Mouse (Mus musculus): ENCODE data around the gene Kmt2d.

Kmt2d gene

DNA sequence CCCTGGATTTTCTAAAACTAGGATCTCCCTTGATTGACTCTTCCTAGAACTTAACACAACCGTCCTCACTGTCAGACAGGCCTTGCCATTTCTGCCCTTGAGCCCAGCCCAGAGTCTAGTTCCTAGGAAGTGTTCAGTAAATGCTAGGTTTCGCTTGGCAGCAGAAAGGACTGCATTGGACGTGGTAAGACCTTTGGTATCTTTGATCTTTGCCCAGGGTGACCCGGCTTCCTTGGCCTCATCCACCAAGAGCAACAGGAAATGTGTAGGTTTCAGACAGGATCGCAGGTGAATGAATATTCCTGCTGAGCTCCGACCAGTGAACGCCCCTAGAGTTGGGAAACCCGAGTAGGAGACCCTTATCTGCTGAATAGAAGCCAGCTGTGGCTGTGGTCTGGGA, 68.1 kb downstream of the Kmt2d start:
- DNase-seq (ENCODE audit: low spot score in 2 of 2): no peak

GRCm38 (mm10) chr15:98799396-98799795, 71.6 kb downstream of the Kmt2d start:
- DNase-seq (ENCODE audit: low spot score in 2 of 2): peak in 1 of 2 experiments; percentile 61

DNA sequence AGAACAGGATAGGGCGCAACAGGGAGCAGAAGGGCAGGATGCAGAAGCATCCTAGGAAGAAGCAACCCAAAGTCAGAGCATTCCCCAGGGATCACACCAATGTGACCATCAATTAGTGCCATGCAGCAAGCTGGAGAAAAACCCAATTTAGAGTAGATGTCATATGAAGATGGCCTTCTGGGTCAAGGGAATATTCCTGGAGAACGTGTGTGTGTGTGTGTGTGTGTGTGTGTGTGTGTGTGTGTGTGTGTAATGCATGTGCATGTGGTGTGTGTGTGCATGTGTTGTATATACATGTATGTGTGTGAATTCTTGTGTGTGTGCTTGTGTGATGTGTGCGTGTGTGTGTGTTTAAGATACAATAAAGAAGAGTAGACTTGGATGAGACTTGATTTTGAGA, 72.1 kb downstream of the Kmt2d start:
- DNase-seq (ENCODE audit: low spot score in 2 of 2): no peak

GRCm38 (mm10) chr15:98797835-98798492, 73.0 kb downstream of the Kmt2d start:
- DNase-seq (ENCODE audit: low spot score in 2 of 2): no peak

DNA sequence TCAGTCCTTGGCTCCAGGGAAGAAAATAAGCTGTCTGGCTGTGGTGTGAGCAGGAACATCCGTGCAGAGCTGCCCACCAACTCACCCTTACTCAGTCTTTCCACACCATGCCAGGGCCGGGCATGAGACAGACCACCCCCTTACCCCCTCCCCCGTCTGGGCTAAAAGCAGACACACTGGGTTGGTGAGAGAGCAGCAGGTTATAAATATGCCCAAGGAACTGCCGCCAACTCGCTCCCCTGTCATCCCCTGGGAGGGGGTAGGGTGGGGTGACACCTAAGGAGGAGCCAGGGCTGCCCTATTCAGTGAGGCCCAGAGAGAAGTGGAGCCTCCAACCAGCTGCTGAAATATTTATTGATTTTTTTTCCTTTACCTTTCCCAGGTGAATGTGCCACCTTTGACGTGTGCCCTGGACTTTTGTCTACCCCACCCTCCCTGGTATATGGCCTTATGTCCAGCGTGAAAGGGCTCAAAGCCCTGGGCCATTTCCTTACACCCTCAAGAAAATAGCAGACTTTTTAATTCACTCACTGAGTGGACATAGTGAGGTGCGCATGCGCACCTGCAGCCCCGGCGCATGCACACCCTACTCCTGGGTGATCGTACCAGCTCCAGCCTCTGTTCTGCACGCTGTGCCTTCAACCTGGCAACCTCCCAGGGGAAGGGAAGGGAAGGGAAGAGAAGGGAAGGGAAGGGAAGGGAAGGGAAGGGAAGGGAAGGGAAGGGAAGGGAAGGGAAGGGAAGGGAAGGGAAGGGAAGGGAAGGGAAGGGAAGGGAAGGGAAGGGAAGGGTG, 74.0 kb downstream of the Kmt2d start:
- DNase-seq (ENCODE audit: low spot score in 2 of 2): no peak

DNA sequence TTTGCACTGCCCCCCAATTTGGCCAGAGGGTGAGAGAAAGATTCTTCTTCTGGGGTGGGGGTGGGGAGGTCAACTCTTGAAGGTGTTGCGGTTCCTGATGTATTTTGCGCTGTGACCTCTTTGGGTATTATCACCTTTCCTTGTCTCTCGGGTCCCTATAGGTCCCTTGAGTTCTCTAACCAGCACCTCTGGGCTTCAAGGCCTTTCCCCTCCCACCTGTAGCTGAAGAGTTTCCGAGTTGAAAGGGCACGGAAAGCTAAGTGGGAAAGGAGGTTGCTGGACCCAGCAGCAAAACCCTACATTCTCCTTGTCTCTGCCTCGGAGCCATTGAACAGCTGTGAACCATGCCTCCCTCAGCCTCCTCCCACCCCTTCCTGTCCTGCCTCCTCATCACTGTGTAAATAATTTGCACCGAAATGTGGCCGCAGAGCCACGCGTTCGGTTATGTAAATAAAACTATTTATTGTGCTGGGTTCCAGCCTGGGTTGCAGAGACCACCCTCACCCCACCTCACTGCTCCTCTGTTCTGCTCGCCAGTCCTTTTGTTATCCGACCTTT, 77.8 kb downstream of the Kmt2d start:
- DNase-seq (ENCODE audit: low spot score in 2 of 2): no peak

GRCm38 (mm10) chr15:98792233-98793020, 78.6 kb downstream of the Kmt2d start:
- peak; percentile 44 to 70 for DNase-seq (ENCODE audit: low spot score in 2 of 2)

- no peak for DNase-seq (ENCODE audit: low spot score in 2 of 2)
Measured at GRCm38 (mm10) chr15:98791771-98792170, 79.2 kb downstream of the Kmt2d start.

- DNase-seq (ENCODE audit: low spot score in 2 of 2): no peak
Measured at GRCm38 (mm10) chr15:98791221-98791620, 79.8 kb downstream of the Kmt2d start.

GRCm38 (mm10) chr15:98790761-98791160, 80.2 kb downstream of the Kmt2d start:
- no peak for DNase-seq (ENCODE audit: low spot score in 2 of 2)

- no peak for DNase-seq (ENCODE audit: low spot score in 2 of 2)
Measured at GRCm38 (mm10) chr15:98789661-98790535, 81.1 kb downstream of the Kmt2d start, which contains the start of gene Wnt1. Gene Wnt1 (plus strand): TSS chr15:98789857.

GRCm38 (mm10) chr15:98788972-98789660, 81.9 kb downstream of the Kmt2d start:
- no peak for DNase-seq (ENCODE audit: low spot score in 2 of 2)

- no peak for DNase-seq (ENCODE audit: low spot score in 2 of 2)
Measured at GRCm38 (mm10) chr15:98787930-98788329, 83.1 kb downstream of the Kmt2d start.

DNA sequence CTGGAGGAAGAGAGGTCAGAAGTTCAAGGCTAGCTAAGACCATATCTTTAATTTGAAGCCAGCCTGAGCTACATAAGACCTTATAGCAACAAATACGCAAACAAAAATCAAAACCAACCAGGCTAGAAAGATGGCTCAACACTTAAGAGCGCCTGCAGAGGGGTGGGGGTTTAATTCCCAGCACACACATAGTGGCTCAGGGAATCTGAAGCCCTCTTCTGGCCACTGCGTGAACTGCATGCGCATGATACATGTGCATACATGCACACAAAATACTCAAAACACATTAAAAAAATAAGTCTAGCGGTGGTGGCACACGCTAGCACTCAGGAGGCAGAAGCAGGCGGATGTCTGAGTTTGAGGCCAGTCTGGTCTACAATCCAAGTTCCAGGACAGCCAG, 85.3 kb downstream of the Kmt2d start:
- no peak for DNase-seq (ENCODE audit: low spot score in 2 of 2)

All from right cerebral cortex, postnatal 36 days (tissue).